Mouse (Mus musculus): Measurements from ENCODE around the gene Teddm2.

DNA sequence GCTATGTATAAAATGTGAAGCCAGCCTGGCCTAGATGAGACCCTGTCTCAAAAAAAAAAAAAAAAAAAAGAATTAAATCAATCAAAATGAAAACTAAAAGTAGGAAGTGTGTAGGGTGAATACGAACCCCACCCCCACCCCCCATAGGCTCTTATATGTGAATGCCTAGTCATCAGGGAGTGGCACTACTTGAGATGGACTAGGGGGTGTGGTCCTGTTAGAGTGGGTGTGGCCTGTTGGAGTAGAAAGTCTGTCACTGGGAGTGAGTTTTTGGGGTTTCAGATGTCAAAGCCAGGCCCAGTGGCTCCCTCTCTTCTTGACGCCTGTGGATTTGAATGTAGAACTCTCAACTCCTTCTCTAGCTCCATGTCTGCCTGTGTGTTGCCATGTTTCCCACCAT is 37.0 kb upstream of the Teddm2 start:
- TF ChIP-seq TAL1 (IDR thresholded peaks at IDR 0.05; ENCODE audit: low read length) (no peak), GATA1 (IDR thresholded peaks at IDR 0.05; ENCODE audit: low read length) (no peak)
